Mouse (Mus musculus) midbrain, embryonic 11.5 days (tissue): Measurements from ENCODE around the gene Itga9. TPM values are rescaled to one million over a fixed set of nuclear protein-coding genes. Genes with fewer than 3 reads are reported as not detected.

Experiments used
- ATAC-seq: fragments of 200-750 bp; cut with Nextera tagmentation; 2 replicates; pipeline ENCODE4 v1.8.0; 2017; ENCODE audit warnings: moderate TSS enrichment, moderate library complexity; ENCODE audit not compliant: low FRiP score
- DNase-seq: peaks from one replicate; pipeline ENCODE4 v3.0.0; 2015; ENCODE audit warnings: low spot score; ENCODE audit errors: missing footprints
- H3K27ac ChIP-seq: fragments of 300-500 bp; sonication (generic); 2 replicates; pipeline ENCODE4 v1.5.1; 2014; ENCODE audit warnings: low read depth, low read length
- H3K27me3 ChIP-seq: fragments of 300-500 bp; sonication (generic); 2 replicates; pipeline ENCODE4 v1.6.1; 2014; ENCODE audit warnings: mild to moderate bottlenecking, low read length, moderate library complexity, mixed read lengths; ENCODE audit not compliant: control insufficient read depth, insufficient read depth
- H3K36me3 ChIP-seq: fragments of 300-500 bp; sonication (generic); 2 replicates; pipeline ENCODE4 v1.6.1; 2014; ENCODE audit warnings: mild to moderate bottlenecking, low read length, moderate library complexity, mixed read lengths; ENCODE audit not compliant: control insufficient read depth, insufficient read depth
- H3K4me1 ChIP-seq: fragments of 300-500 bp; sonication (generic); 2 replicates; pipeline ENCODE4 v1.6.1; 2014; ENCODE audit warnings: low read length; ENCODE audit not compliant: control insufficient read depth, insufficient read depth
- H3K4me2 ChIP-seq: fragments of 300-500 bp; sonication (generic); 2 replicates; pipeline ENCODE4 v1.6.1; 2014; ENCODE audit warnings: mild to moderate bottlenecking, moderate library complexity
- H3K4me3 ChIP-seq: fragments of 300-500 bp; sonication (generic); 2 replicates; pipeline ENCODE4 v1.5.1; 2014; ENCODE audit warnings: low read depth, low read length
- H3K9ac ChIP-seq: fragments of 300-500 bp; sonication (generic); 2 replicates; pipeline ENCODE4 v1.6.1; 2014; ENCODE audit warnings: low read length
- H3K9me3 ChIP-seq: fragments of 300-500 bp; sonication (generic); 2 replicates; pipeline ENCODE4 v1.6.1; 2016; ENCODE audit warnings: low read length; ENCODE audit not compliant: control insufficient read depth
- WGBS: fragments of 180-500 bp; shearing (Covaris S2); extraction: QIAGEN DNeasy Blood & Tissue Kit; methylation state at CpG from one replicate; pipeline ENCODE4 v1.1.7; 2014; 5-methylcytosine and 5-hydroxymethylcytosine counted together
- polyA plus RNA-seq: library from polyadenylated mRNA; unstranded; fragments of >200 nt; fragmentation: Nextera tagmentation; extraction: Ambion mirVana; gene quantifications from 2 replicates; pipeline ENCODE4 v1.2.1, GENCODE M21; 2014

Gene Itga9
- polyA plus RNA-seq, 1 experiment from 2014 or later, result 4.0 TPM

DNA sequence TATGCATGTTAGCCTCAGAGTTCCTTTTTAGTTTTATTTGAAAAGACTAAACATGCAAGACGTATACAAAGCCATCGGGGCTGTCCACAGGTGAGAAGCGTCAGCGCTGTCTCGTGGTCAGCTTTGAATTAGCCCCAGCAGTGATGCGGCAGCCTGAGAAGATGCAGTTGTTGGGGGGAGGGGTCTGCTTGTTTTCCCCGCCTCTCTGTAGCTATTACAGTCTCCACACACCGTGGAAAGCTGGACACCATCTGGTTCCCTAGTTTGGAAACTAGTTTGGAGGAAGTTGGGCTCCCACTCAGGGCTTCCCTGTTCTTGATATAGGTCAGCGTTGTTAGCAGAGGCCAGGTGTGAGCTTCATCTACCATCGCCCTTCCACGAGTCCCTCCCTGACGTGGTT, 266.5 kb downstream of the Itga9 start:
- H3K27me3 ChIP-seq, result no peaks in the 10 kb centered on the region
- no peak overlapping the region for H3K27ac ChIP-seq
- no peak overlapping the region for H3K4me3 ChIP-seq
- ATAC-seq (no peak), DNase-seq (no peak)
- no peak overlapping the region for H3K4me2 ChIP-seq
- 87% methylated on average over 12 of the region's 12 CpGs for WGBS
- H3K9me3 ChIP-seq, result no peaks in the 10 kb centered on the region
- H3K9ac ChIP-seq, result no peak overlapping the region
- no peaks in the 10 kb centered on the region for H3K4me1 ChIP-seq
- no peaks in the 10 kb centered on the region for H3K36me3 ChIP-seq

DNA sequence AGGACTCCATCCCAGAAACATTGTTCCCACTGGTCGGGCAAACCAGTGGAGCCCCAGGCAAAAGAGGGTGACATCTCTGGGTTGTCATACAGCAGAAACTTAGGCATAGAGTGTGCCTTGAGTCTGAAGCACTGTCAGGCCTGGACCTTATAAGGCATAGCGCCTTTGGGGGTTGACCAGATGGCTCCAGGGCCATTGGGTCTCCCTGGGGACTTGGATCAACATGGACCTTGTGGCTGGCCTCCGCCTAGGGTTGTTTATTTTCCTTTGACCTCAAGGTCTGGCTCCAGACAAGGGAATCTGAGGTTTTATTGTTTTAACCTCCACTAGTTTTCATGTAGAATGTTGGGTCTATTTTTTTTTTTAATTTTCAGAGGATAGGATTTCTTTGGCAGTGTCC, 267.1 kb downstream of the Itga9 start:
- Histone ChIP-seq H3K27ac (no peak overlapping the region), H3K4me2 (no peak overlapping the region), H3K4me3 (no peak overlapping the region), H3K9ac (no peak overlapping the region), H3K4me1 (no peaks in the 10 kb centered on the region), H3K27me3 (no peaks in the 10 kb centered on the region), H3K36me3 (no peaks in the 10 kb centered on the region), H3K9me3 (no peaks in the 10 kb centered on the region)
- ATAC-seq (no peak), DNase-seq (no peak)
- whole genome bisulfite sequencing, result 76% methylated on average over 3 of the region's 3 CpGs

DNA sequence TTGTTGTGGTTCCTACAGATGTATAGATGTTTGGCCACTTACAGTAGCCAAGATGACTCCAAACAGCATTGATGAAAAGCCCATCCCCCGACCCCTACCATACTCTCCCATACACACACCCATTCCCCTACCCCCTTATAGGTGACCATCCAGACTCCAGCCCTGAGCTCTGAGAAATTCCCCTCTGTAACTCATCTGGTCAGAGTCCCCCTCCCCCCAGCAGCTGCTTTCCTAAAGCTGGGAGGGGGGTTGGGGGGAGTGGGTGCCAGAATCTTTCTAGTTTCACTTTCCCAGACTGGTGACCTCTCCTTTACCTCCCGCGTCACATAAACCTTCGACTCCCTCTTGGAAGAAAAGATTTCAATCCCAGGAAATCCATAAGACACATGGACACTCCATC, 269.2 kb downstream of the Itga9 start:
- H3K4me2 ChIP-seq, result no peak overlapping the region
- no peaks in the 10 kb centered on the region for H3K27me3 ChIP-seq
- H3K9ac ChIP-seq, result no peak overlapping the region
- no peak overlapping the region for H3K27ac ChIP-seq
- no peaks in the 10 kb centered on the region for H3K9me3 ChIP-seq
- ATAC-seq (no peak), DNase-seq (no peak)
- H3K4me3 ChIP-seq, result no peak overlapping the region
- 88% methylated on average over 4 of the region's 4 CpGs for WGBS
- no peaks in the 10 kb centered on the region for H3K4me1 ChIP-seq
- H3K36me3 ChIP-seq, result no peaks in the 10 kb centered on the region

DNA sequence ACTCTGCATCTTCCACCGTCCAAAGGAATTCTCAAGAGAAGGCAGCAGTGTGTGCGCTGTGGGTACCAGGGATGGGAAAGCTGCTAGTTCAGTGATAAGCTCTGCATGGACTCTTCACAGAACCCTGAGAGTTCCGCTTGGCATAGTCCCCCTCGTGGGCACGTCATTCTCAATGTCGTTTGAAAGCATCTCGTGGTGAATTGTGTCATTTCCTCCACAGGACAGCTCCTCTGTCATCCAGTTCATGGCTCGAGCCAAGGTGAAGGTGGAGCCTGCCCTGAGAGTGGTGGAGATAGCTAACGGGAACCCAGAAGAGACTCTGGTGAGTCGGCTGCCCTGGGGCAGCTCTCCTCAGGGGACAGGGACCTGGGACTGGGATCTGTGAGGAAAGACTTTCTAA, 270.4 kb downstream of the Itga9 start:
- no peak for ATAC-seq
- Histone ChIP-seq H3K4me1 (no peaks in the 10 kb centered on the region), H3K9me3 (no peaks in the 10 kb centered on the region), H3K27me3 (no peaks in the 10 kb centered on the region), H3K4me2 (no peak overlapping the region), H3K36me3 (no peaks in the 10 kb centered on the region), H3K4me3 (no peak overlapping the region), H3K9ac (no peak overlapping the region), H3K27ac (no peak overlapping the region)
- 86% methylated on average over 10 of the region's 10 CpGs for WGBS
- no peak for DNase-seq

- H3K36me3 ChIP-seq, result no peaks in the 10 kb centered on the region
- no peak overlapping the region for H3K27ac ChIP-seq
- DNase-seq (no peak), ATAC-seq (no peak)
- WGBS, result 88% methylated on average over 7 of the region's 7 CpGs
- H3K4me1 ChIP-seq, result no peaks in the 10 kb centered on the region
- no peak overlapping the region for H3K4me3 ChIP-seq
- H3K9ac ChIP-seq, result no peak overlapping the region
- H3K27me3 ChIP-seq, result no peaks in the 10 kb centered on the region
- H3K9me3 ChIP-seq, result no peaks in the 10 kb centered on the region
- H3K4me2 ChIP-seq, result no peak overlapping the region
Measured at GRCm38 (mm10) chr9:118877365-118878008, 271.0 kb downstream of the Itga9 start.

DNA sequence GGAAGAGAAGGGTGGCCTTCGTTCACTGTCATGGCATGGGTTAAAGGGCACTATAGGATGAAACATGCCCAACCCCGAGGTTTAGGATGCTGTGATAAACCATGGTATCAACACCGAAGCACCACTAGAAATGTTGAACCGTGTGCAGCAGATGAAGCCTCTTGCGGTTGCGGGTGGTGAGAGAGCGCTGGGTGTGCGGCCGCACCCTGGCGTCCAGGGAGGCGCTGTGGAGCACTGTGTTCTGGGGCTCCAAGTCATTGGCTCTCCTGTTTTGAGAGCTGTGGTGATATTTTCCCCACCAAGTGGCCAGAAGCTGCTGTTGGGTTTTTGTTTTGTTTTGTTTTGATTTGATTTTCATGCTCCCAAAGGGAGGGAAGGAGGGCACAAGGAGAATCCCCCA, 272.1 kb downstream of the Itga9 start:
- Histone ChIP-seq H3K4me3 (no peak overlapping the region), H3K4me1 (no peaks in the 10 kb centered on the region), H3K4me2 (no peak overlapping the region), H3K27ac (no peak overlapping the region), H3K9ac (no peak overlapping the region), H3K27me3 (no peaks in the 10 kb centered on the region), H3K9me3 (no peaks in the 10 kb centered on the region), H3K36me3 (no peaks in the 10 kb centered on the region)
- DNase-seq (no peak), ATAC-seq (no peak)
- WGBS, result 86% methylated on average over 11 of the region's 11 CpGs

DNA sequence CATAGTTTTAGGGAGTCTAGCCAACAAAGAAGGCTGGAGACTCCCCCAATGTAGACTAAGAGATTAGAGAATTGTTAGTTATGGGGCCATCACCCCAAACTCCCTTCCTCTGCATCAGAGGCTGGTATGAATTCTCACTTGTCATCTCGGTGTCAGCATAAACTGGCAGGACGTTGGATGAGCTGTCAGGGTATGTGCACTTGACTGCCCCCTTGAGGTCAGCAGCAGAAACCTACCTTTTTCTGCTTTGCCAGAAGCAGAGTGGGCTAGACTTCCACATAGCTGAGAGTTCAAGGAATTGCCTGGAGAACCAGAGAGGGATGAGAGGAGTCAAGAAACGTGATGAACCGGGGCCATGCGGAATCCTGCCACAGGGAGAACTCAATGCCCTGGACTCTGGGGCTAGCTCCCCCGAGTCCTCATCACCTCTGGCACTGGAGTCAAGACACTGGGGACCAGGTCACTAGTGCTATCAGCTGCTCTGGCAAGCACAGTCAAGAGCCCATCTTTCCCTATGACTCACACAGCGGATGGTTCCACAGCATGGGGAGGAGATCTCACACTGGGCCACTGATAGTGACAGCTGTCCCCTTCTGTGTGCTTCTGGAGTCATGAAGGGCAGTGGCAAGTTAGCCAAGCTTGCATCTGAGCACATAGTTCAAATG, 274.9 kb downstream of the Itga9 start:
- 80% methylated on average over 7 of the region's 7 CpGs for WGBS
- H3K9ac ChIP-seq, result no peak overlapping the region
- H3K27ac ChIP-seq, result no peak overlapping the region
- H3K36me3 ChIP-seq, result no peaks in the 10 kb centered on the region
- H3K4me2 ChIP-seq, result no peak overlapping the region
- no peak overlapping the region for H3K4me3 ChIP-seq
- no peaks in the 10 kb centered on the region for H3K4me1 ChIP-seq
- DNase-seq (no peak), ATAC-seq (no peak)
- no peaks in the 10 kb centered on the region for H3K9me3 ChIP-seq
- no peaks in the 10 kb centered on the region for H3K27me3 ChIP-seq

GRCm38 (mm10) chr9:118881946-118882284, 275.4 kb downstream of the Itga9 start:
- no peak overlapping the region for H3K4me3 ChIP-seq
- no peak overlapping the region for H3K4me2 ChIP-seq
- no peaks in the 10 kb centered on the region for H3K9me3 ChIP-seq
- no peaks in the 10 kb centered on the region for H3K27me3 ChIP-seq
- H3K27ac ChIP-seq, result no peak overlapping the region
- 97% methylated on average over 6 of the region's 6 CpGs for WGBS
- no peaks in the 10 kb centered on the region for H3K4me1 ChIP-seq
- no peaks in the 10 kb centered on the region for H3K36me3 ChIP-seq
- DNase-seq (no peak), ATAC-seq (no peak)
- H3K9ac ChIP-seq, result no peak overlapping the region

- WGBS, result 94% methylated on average over 7 of the region's 7 CpGs
- H3K4me3 ChIP-seq, result no peak overlapping the region
- no peak for ATAC-seq
Measured at GRCm38 (mm10) chr9:118883150-118883549, 276.7 kb downstream of the Itga9 start.

More at GRCm38 (mm10) chr9:118883150-118883549, 276.7 kb downstream of the Itga9 start:
- Histone ChIP-seq H3K4me2 (no peak overlapping the region), H3K9ac (no peak overlapping the region), H3K4me1 (no peaks in the 10 kb centered on the region), H3K27me3 (no peaks in the 10 kb centered on the region), H3K9me3 (no peaks in the 10 kb centered on the region), H3K27ac (no peak overlapping the region), H3K36me3 (no peaks in the 10 kb centered on the region)
- DNase-seq, result no peak
